Mouse (Mus musculus) Muller cell, postnatal 12 days (primary cell): ENCODE data around the gene Alb.

Source experiments
- DNase-seq: peaks from one replicate; pipeline ENCODE4 v3.0.0-alpha.2; 2015; ENCODE audit errors: inconsistent ontology term

The Alb gene

GRCm38 (mm10) chr5:90492440-90492839 lies 31.7 kb downstream of the Alb start:
- no peak for DNase-seq

- no peak for DNase-seq
Observed at GRCm38 (mm10) chr5:90494308-90494707, 33.6 kb downstream of the Alb start.

- no peak for DNase-seq
Observed at GRCm38 (mm10) chr5:90499509-90499908, 38.8 kb downstream of the Alb start.

GRCm38 (mm10) chr5:90500714-90501113 lies 40.0 kb downstream of the Alb start:
- DNase-seq: peak; percentile 47

GRCm38 (mm10) chr5:90501752-90502151 lies 41.1 kb downstream of the Alb start:
- no peak for DNase-seq

- no peak for DNase-seq
Observed at GRCm38 (mm10) chr5:90504742-90505141, 44.0 kb downstream of the Alb start.

GRCm38 (mm10) chr5:90506507-90506906 lies 45.8 kb downstream of the Alb start:
- DNase-seq: no peak

- peak; percentile 4 for DNase-seq
Observed at GRCm38 (mm10) chr5:90507411-90507949, 46.8 kb downstream of the Alb start.

- no peak for DNase-seq
Observed at GRCm38 (mm10) chr5:90509828-90510592, 49.3 kb downstream of the Alb start.

GRCm38 (mm10) chr5:90512288-90512955 lies 51.7 kb downstream of the Alb start:
- DNase-seq: no peak

- DNase-seq: no peak
Observed at GRCm38 (mm10) chr5:90515561-90515960, 54.9 kb downstream of the Alb start.

- no peak for DNase-seq
Observed at GRCm38 (mm10) chr5:90518356-90519100, 57.8 kb downstream of the Alb start, which contains the start of gene Afm. Afm (plus strand) TSS chr5:90518932.
